Mouse (Mus musculus) thymus, postnatal 4 days (tissue): Measurements from ENCODE around the gene Gm20662.

Experiments used
- DNase-seq: peaks from one replicate; pipeline ENCODE4 v3.0.0; 2021

Gm20662 gene

DNA sequence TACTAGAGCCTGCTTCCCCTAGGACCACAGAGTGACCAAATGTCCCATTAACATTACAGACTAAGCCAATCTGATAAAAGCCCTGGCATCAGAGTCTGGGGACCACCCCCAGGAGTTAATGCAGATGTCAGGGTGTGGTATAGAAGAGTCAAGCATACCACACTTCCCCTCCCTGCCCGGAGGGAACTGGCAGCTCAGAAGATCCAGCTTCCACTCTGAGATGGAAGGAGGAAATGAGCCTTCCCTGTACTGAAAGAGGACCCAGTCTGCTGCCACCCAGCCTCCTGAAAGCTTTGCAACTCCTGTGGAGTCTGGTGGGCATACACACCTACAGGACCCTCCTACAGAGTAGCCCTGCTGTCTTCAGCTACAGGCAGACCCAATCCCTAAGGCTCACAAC lies 58.9 kb downstream of the Gm20662 start:
- no peak for DNase-seq

DNA sequence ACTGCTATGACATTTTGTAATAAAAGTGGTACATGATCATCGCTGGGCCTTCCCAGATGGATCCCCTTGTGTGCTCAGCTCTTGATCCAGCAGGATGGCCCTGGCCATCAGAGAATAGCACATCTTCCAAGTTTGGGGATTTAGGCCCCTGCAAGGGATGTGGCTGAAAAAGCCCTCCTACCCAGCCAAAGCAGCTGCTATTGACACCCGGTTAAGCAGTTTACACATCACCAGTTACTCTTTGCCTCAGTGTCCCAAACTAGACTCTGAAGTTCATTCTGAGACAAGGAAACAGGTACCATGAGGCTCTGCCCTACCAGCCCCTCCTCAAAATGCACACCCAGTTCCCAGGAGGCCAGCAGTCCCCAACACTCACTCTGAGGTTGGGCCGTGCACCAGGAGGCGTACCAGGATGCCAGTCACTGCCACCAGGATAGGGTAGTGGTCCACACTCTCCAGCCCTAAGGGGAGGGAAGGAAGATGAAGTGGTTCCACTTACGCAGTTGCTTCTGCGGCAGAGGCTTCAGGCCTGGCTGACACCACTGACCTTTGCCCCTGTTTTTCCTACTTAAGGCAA lies 59.6 kb downstream of the Gm20662 start:
- no peak for DNase-seq

- DNase-seq: no peak
These were observed 60.5 kb downstream of the Gm20662 start for GRCm38 (mm10) chr9:108056361-108057261.

DNA sequence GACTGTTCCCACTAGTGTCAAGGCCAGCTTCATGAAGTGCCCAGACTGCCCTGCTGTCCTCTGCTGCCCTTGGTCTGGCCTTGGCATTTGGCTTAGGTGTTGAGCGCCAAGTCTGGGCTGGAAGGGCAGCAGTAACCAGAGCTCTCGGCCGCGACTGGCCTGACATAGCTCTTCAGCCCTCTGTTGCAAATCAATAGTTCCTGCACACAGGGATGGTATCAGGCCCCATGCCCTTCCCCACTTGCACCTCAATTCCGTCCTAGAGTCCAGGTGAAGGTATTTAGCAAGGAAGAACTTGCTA lies 61.1 kb downstream of the Gm20662 start:
- DNase-seq: no peak

DNA sequence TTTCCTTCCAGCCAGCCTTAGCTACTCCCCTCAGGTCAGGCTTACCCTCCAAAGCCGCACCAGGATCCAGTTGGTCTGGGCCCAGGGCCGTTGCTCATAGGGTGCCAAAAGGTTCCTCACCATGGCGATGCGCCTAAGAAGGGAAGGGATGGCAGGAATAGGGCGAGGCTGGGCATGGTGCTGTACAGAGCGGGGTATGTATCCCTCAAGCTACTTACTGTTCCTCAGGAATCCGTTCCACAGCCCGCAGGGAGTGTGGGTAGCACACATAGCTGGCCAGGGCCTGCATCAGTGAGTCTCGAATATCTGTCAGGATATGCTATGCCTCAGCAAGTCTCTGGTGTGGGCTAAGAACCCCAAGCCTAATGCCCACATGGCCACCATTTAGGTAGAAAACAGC lies 62.1 kb downstream of the Gm20662 start:
- DNase-seq: no peak

DNA sequence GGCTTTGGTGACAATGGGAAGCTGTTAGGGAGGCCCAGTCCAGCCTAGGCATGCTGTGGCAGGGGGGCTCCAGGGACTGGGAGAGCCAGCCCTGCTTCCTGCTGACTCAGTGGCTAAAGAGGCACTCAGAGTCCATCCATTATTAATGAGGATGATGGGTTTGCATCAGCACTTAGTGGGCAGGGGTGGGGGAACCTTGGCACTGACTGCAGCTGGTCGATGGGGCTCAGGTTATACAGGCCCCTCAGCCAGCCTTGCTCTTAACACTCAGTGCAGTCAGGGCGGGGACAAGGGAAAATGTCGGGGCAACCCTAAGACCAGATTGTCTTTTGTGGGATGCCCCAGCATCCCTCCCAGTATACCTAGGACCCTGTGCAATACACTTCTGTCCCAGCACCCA lies 66.0 kb downstream of the Gm20662 start:
- DNase-seq: no peak

GRCm38 (mm10) chr9:108063361-108063760 lies 67.2 kb downstream of the Gm20662 start:
- DNase-seq: no peak

GRCm38 (mm10) chr9:108065491-108066011 lies 69.4 kb downstream of the Gm20662 start:
- DNase-seq: peak; percentile 78

DNA sequence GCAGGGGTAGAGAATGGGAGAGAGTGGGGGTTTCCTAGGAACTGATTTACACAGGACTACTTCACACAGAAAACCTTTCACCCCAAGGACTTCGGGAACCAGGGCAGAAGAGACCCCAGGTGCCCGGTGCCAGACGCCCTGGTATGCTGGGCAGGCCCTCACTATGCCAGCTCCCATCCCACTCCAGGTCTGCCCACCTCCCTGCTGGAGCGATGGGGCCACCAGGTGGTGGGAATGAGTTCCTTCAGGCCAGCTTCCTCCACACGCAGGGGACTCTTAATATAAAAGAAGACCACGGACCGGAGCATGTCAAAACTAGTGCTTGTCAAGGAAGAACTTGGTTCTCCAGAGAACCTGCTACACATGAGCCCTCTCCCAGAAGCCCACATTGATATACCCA lies 71.0 kb downstream of the Gm20662 start:
- DNase-seq: no peak

DNA sequence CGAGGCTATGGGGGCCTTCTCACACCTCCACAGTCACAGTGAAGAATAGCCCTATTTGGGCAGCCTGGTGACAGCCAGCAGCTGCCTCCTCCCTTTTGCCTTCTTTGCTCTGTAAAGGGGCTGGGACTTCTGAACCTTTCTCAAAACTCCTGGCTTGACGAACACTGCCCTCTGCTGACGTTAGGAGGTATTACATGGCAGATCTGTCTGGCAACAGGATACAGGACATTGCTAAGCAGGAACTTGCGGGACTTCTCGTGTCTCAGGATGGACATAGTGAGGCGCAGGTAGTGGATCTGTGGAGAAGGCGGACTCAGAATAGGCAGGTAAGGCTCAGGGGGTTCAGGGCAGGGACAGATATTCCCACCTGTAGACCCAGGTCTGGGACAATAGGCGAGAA lies 71.8 kb downstream of the Gm20662 start:
- peak; percentile 87 for DNase-seq

GRCm38 (mm10) chr9:108069007-108069406 lies 72.9 kb downstream of the Gm20662 start:
- DNase-seq: no peak

DNA sequence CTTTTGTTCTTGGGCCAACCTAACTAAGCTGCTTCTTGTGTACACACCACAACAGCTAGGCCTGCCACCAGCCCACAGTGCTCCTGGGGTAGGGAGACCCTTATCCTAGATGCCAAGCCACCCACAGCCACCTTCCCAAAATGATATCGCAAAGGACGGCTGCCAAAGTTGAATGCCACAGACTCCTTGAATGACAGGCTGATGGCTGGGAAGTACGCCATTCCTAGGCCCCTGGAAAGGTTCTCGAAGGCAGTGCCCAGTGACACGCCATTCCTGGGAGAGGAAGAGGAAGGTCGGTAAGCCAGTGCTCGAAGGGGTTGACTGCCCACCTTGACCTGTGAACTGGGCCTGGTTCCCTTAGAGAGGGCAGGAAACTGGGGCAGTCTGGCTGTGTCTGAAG lies 73.4 kb downstream of the Gm20662 start:
- no peak for DNase-seq

- DNase-seq: no peak
These were observed 75.7 kb downstream of the Gm20662 start for GRCm38 (mm10) chr9:108071801-108072200.

GRCm38 (mm10) chr9:108072481-108072924 lies 76.4 kb downstream of the Gm20662 start:
- DNase-seq: no peak

DNA sequence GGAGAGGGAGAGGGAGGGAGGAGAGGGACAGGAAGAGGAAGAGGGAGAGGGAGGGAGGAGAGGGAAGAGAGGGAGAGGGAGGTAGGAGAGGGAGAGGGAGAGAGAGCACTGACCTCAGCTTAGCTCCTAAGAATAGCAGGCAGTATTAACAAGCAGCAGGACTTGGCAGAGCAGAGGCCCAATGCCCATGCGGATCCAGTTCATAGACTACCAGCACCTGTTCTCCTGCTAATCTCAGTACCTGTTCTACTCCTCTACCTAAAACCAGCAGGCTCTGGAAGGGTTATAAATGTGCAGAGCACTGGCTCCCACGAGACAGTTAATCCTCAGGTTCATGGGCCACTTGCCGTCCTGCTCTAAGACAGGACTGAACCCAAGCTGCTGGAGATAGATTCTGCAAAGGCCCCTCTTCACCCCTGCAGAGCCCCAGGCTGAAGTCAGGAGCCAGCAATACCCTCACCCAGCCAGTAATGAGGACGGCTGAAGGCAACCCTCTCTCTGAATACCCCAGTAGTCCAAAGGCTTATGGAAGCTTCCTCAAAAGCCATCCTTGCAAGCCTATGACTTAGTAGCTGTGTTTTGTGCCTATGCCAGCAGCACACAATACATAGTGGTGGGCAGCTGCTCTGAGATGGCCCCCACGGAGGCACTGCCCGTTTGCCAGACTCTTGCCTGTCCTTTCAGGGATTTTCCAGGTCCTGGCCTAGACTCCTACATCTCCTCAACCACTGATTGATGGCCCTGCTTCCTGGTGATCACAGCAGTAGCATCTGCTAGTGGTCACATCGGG lies 77.2 kb downstream of the Gm20662 start:
- DNase-seq: no peak

- DNase-seq: no peak
These were observed 84.0 kb downstream of the Gm20662 start, which contains the start of gene Mst1 for GRCm38 (mm10) chr9:108080168-108080567. TSS of gene Mst1 (plus strand) at chr9:108080436.

DNA sequence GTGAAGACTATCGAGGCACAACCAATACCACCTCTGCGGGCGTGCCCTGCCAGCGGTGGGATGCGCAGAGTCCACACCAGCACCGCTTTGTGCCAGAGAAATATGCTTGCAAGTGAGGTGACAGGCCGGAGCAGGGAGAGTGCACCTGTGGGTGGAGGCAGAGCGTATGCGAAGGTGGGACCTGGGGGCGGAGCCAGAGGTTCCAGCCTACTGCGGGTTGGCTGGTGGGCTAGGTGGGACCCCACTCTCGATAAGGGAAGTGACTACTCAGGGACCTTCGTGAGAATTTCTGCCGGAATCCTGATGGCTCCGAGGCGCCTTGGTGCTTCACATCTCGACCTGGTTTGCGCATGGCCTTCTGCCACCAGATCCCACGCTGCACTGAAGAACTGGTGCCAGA lies 86.4 kb downstream of the Gm20662 start:
- DNase-seq: peak; percentile 50

DNA sequence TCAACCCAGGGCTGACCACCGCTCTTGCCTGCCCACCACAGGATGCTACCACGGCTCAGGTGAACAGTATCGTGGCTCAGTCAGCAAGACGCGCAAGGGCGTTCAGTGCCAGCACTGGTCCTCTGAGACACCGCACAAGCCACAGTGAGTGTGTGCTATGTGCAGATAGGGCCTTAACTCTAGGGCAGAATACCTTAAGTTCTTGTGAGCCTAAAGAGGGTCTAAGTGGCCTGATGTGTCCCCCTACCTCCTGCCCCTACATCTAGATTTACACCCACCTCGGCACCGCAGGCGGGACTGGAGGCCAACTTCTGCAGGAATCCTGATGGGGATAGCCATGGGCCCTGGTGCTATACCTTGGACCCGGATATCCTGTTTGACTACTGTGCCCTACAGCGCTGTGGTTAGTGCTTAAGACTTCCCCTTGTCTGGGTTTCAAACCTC lies 86.9 kb downstream of the Gm20662 start, which contains the start of gene Rnf123:
Gene Rnf123 (minus strand): TSS at position 359 of the 444 bp plus-strand sequence.
- DNase-seq: no peak

- no peak for DNase-seq
These were observed 87.4 kb downstream of the Gm20662 start for GRCm38 (mm10) chr9:108083561-108083960.

DNA sequence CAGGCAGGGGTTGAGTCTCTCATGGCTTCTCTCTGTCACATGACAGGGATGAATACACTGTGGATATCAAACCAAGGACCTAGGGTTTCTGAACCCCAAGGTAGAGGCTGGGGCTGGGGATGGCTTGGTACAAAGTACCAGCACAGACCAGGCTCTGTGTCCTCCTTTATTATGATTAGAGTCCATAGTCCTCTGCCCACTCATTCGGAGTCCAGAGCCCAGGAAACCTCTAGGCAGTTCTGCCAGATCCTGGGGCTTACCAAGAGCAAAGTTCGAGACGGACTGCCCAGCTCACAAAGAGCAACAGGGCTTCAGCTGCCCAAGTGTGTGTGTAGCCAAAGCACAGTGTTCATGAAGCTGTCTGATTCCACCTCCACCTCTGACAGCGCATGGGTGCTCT lies 89.1 kb downstream of the Gm20662 start:
- no peak for DNase-seq

GRCm38 (mm10) chr9:108090611-108091120 lies 94.5 kb downstream of the Gm20662 start:
- DNase-seq: no peak

- DNase-seq: no peak
These were observed 97.4 kb downstream of the Gm20662 start for GRCm38 (mm10) chr9:108093586-108093985.
